Mouse (Mus musculus): ENCODE data around the gene Jakmip3. TPM values are rescaled to one million over a fixed set of nuclear protein-coding genes. Genes with fewer than 3 reads are reported as not detected.

Jakmip3 gene
- polyA plus RNA-seq, 1 experiment, result 0.09 TPM

- peaks cover under 1% of the 10 kb centered on the region; the same call in 1 of the 2 replicates for H3K27me3 ChIP-seq (ENCODE audit: control insufficient read depth, insufficient read depth, low read length)
- H3K4me3 ChIP-seq (ENCODE audit: control insufficient read depth, insufficient read depth, low read length), result no peak overlapping the region
- H3K36me3 ChIP-seq (ENCODE audit: control insufficient read depth, insufficient read depth, low read length), result no peaks in the 10 kb centered on the region
- no peak for DNase-seq
- no peaks in the 10 kb centered on the region for H3K4me1 ChIP-seq (replicated peaks; ENCODE audit: control insufficient read depth, insufficient read depth, low read length)
- TF ChIP-seq POLR2A (IDR thresholded peaks at IDR 0.05; ENCODE audit: control insufficient read depth, extremely low read depth, insufficient read depth, low read length, poor library complexity), result no peak
- no peak for TF ChIP-seq CTCF (IDR thresholded peaks at IDR 0.05; ENCODE audit: borderline replicate concordance, control insufficient read depth, extremely low read depth, insufficient read depth, low read length, poor library complexity)
- no peak overlapping the region for H3K27ac ChIP-seq (ENCODE audit: control insufficient read depth, insufficient read depth, low read length)
- WGBS, result 86% methylated on average over 5 of the region's 5 CpGs
Measured at GRCm38 (mm10) chr7:139081158-139081557, 140.6 kb downstream of the Jakmip3 start.

- Histone ChIP-seq H3K27me3 (ENCODE audit: control insufficient read depth, insufficient read depth, low read length) (peaks cover 3% of the 10 kb centered on the region; the same call in 1 of the 2 replicates), H3K36me3 (ENCODE audit: control insufficient read depth, insufficient read depth, low read length) (no peaks in the 10 kb centered on the region), H3K4me3 (ENCODE audit: control insufficient read depth, insufficient read depth, low read length) (no peak overlapping the region), H3K27ac (ENCODE audit: control insufficient read depth, insufficient read depth, low read length) (no peak overlapping the region), H3K4me1 (replicated peaks; ENCODE audit: control insufficient read depth, insufficient read depth, low read length) (no peaks in the 10 kb centered on the region)
- DNase-seq, result no peak
- no peak for TF ChIP-seq CTCF (IDR thresholded peaks at IDR 0.05; ENCODE audit: borderline replicate concordance, control insufficient read depth, extremely low read depth, insufficient read depth, low read length, poor library complexity)
- 88% methylated on average over 8 of the region's 8 CpGs for WGBS
Measured at GRCm38 (mm10) chr7:139082281-139082680, 141.8 kb downstream of the Jakmip3 start.

GRCm38 (mm10) chr7:139084316-139084715 lies 143.8 kb downstream of the Jakmip3 start:
- Histone ChIP-seq H3K4me1 (replicated peaks; ENCODE audit: control insufficient read depth, insufficient read depth, low read length) (no peaks in the 10 kb centered on the region), H3K36me3 (ENCODE audit: control insufficient read depth, insufficient read depth, low read length) (no peaks in the 10 kb centered on the region), H3K27ac (ENCODE audit: control insufficient read depth, insufficient read depth, low read length) (no peak overlapping the region), H3K4me3 (ENCODE audit: control insufficient read depth, insufficient read depth, low read length) (no peak overlapping the region), H3K27me3 (ENCODE audit: control insufficient read depth, insufficient read depth, low read length) (peaks cover 3% of the 10 kb centered on the region; the same call in 1 of the 2 replicates)
- no peak for DNase-seq
- 81% methylated on average over 1 of the region's 1 CpGs for WGBS
- TF ChIP-seq CTCF (IDR thresholded peaks at IDR 0.05; ENCODE audit: borderline replicate concordance, control insufficient read depth, extremely low read depth, insufficient read depth, low read length, poor library complexity) (no peak), POLR2A (IDR thresholded peaks at IDR 0.05; ENCODE audit: control insufficient read depth, extremely low read depth, insufficient read depth, low read length, poor library complexity) (no peak)

- H3K27ac ChIP-seq (ENCODE audit: control insufficient read depth, insufficient read depth, low read length), result no peak within 1 kb of the TSS
- H3K4me1 ChIP-seq (replicated peaks; ENCODE audit: control insufficient read depth, insufficient read depth, low read length), result no peaks in the 10 kb centered on the region
- no peak for DNase-seq
- TF ChIP-seq POLR2A (IDR thresholded peaks at IDR 0.05; ENCODE audit: control insufficient read depth, extremely low read depth, insufficient read depth, low read length, poor library complexity) (no peak), CTCF (IDR thresholded peaks at IDR 0.05; ENCODE audit: borderline replicate concordance, control insufficient read depth, extremely low read depth, insufficient read depth, low read length, poor library complexity) (no peak)
- peaks cover 3% of the 10 kb centered on the region; the same call in 1 of the 2 replicates for H3K27me3 ChIP-seq (ENCODE audit: control insufficient read depth, insufficient read depth, low read length)
- H3K36me3 ChIP-seq (ENCODE audit: control insufficient read depth, insufficient read depth, low read length), result no peaks in the 10 kb centered on the region
- 13% methylated on average over 32 of the region's 32 CpGs for WGBS
- no peak within 1 kb of the TSS for H3K4me3 ChIP-seq (ENCODE audit: control insufficient read depth, insufficient read depth, low read length)
Measured at GRCm38 (mm10) chr7:139085629-139086194, 145.2 kb downstream of the Jakmip3 start, which contains the start of gene Dpysl4. TSS of gene Dpysl4 (plus strand) at chr7:139086001.

- Histone ChIP-seq H3K27ac (ENCODE audit: control insufficient read depth, insufficient read depth, low read length) (no peak overlapping the region), H3K4me3 (ENCODE audit: control insufficient read depth, insufficient read depth, low read length) (no peak overlapping the region), H3K36me3 (ENCODE audit: control insufficient read depth, insufficient read depth, low read length) (no peaks in the 10 kb centered on the region), H3K4me1 (replicated peaks; ENCODE audit: control insufficient read depth, insufficient read depth, low read length) (no peaks in the 10 kb centered on the region), H3K27me3 (ENCODE audit: control insufficient read depth, insufficient read depth, low read length) (peaks cover 3% of the 10 kb centered on the region; the same call in 1 of the 2 replicates)
- 10% methylated on average over 61 of the region's 61 CpGs for WGBS
- DNase-seq, result no peak
- no peak for TF ChIP-seq CTCF (IDR thresholded peaks at IDR 0.05; ENCODE audit: borderline replicate concordance, control insufficient read depth, extremely low read depth, insufficient read depth, low read length, poor library complexity)
- no peak for TF ChIP-seq POLR2A (IDR thresholded peaks at IDR 0.05; ENCODE audit: control insufficient read depth, extremely low read depth, insufficient read depth, low read length, poor library complexity)
Measured at GRCm38 (mm10) chr7:139086195-139087158, 145.9 kb downstream of the Jakmip3 start.

GRCm38 (mm10) chr7:139087801-139088200 lies 147.3 kb downstream of the Jakmip3 start:
- Histone ChIP-seq H3K4me1 (replicated peaks; ENCODE audit: control insufficient read depth, insufficient read depth, low read length) (no peaks in the 10 kb centered on the region), H3K27ac (ENCODE audit: control insufficient read depth, insufficient read depth, low read length) (no peak overlapping the region), H3K36me3 (ENCODE audit: control insufficient read depth, insufficient read depth, low read length) (no peaks in the 10 kb centered on the region), H3K27me3 (ENCODE audit: control insufficient read depth, insufficient read depth, low read length) (peaks cover 3% of the 10 kb centered on the region; the same call in 1 of the 2 replicates), H3K4me3 (ENCODE audit: control insufficient read depth, insufficient read depth, low read length) (no peak overlapping the region)
- 69% methylated on average over 2 of the region's 2 CpGs for WGBS
- TF ChIP-seq CTCF (IDR thresholded peaks at IDR 0.05; ENCODE audit: borderline replicate concordance, control insufficient read depth, extremely low read depth, insufficient read depth, low read length, poor library complexity) (no peak), POLR2A (IDR thresholded peaks at IDR 0.05; ENCODE audit: control insufficient read depth, extremely low read depth, insufficient read depth, low read length, poor library complexity) (no peak)
- no peak for DNase-seq

Measured in thymus, adult 2 months (tissue).